Mouse (Mus musculus): Measurements from ENCODE around the gene Tssk3. TPM values are rescaled to one million over a fixed set of nuclear protein-coding genes. Genes with fewer than 3 reads are reported as not detected.
"Not testable (repeated sequence)": the region's sequence is repeated elsewhere in the genome, so short reads cannot be mapped to it uniquely, and the experiment has no call there.

Gene Tssk3
- polyA plus RNA-seq (2016; fragmentation: Nextera tagmentation; extraction: Ambion mirVana) = not detected in 2 replicates

DNA sequence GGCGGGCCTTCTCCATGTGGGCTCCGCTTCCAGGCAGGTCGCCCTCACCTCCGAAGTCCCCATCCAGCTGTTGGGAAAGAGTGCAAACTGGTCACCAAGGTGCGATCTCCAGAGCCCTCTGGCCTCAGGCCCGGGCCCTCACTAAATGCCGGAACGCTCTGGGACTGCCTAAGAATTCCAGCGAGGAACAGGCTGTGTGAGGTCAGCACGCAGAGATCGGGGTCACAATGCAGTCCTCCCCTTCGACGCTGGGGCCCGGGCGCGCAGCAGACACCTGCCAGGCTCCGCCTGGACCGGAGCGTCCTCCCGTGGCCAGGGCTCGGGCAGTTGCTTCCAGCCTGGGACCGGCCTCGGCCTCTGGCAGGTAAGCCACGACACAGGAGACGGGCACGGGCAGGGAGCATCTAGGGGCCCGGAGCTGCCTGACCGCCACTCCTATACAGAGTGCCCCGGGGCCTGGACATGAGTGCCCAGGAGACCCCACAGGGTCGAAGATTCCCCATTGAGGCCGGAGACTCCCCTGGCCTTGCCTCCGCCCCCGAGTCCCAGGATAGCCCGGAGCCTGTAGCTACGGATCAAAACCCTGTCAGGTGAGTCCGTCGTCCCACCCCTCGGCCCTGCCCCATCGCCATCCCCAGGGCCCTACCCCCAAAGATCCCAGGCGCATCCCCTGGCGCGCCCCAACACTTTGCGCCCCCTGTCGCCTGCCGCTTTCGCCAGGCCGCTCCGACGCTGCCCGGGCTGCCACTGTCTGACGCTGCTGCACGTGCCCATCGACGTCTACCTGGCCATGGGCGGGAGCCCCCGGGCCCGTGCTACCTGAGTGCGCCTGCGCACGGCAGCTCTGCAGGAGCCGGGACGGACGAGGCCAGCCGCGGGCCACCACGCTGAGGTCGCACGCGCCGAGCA is at the start of gene Tssk3, which contains the start of gene Fam229a:
Tssk3 (minus strand) TSS at position 51 of the 909 bp plus-strand sequence.
Fam229a (plus strand) TSS at position 219 of the 909 bp plus-strand sequence.
- 2% methylated on average over 70 of the region's 70 CpGs for WGBS
- no peaks in the 10 kb centered on the region for H3K9me3 ChIP-seq
- H3K27me3 ChIP-seq (ENCODE audit: poor library complexity, severe bottlenecking) = peaks cover 43% of the 10 kb centered on the region
- H3K36me3 ChIP-seq (replicated peaks) = peaks cover 31% of the 10 kb centered on the region
- peak within 1 kb of the TSS; percentile 37; the same call in 1 of the 2 replicates for H3K27ac ChIP-seq
- H3K4me3 ChIP-seq = peak within 1 kb of the TSS; percentile 44
- no peak for DNase-seq (ENCODE audit: extremely low spot score, low spot score)
- H3K4me1 ChIP-seq = peaks cover 24% of the 10 kb centered on the region

DNA sequence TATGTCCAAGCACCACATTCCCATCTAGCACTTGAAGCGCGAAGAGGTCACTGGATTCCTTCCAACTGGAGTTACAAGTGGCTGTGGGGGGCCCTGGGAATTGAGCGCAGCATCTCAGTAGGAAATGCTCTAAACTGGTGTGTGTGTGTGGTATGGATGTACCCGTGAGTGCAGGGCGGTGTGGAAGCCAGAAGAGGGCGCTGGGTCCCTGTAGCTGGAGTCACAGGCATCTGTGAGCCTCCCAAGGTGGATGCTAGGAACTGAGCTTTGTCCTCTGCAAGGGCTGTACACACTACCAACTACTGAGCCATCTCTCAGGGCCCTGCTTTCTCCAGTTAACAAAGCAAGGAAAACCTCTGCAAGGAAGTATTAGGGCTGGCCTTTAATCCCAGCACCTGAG is 49.2 kb upstream of the Tssk3 start:
- H3K27ac ChIP-seq = no peak overlapping the region
- no peaks in the 10 kb centered on the region for H3K9me3 ChIP-seq
- no peak overlapping the region for H3K4me3 ChIP-seq
- peaks cover 59% of the 10 kb centered on the region for H3K36me3 ChIP-seq (replicated peaks)
- no peaks in the 10 kb centered on the region for H3K27me3 ChIP-seq (ENCODE audit: poor library complexity, severe bottlenecking)
- 97% methylated on average over 6 of the region's 6 CpGs for WGBS
- DNase-seq (ENCODE audit: extremely low spot score, low spot score) = no peak
- H3K4me1 ChIP-seq = peaks cover 22% of the 10 kb centered on the region

DNA sequence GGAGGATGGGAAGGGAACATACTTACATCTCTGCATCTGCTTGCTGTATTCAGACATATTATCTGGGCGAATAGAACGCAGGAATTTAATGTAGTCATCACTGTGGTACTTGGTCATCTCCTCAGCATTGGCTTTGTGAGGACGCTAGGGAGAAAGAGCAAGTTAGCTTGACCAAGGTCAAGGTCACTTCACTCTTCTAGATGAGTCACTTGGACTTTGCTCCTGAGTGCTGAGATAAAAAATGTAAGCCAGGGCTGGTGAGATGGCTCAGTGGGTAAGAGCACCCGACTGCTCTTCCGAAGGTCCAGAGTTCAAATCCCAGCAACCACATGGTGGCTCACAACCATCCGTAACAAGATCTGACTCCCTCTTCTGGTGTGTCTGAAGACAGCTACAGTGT is 38.1 kb upstream of the Tssk3 start:
- H3K36me3 ChIP-seq (replicated peaks) = peaks cover 99% of the 10 kb centered on the region
- not testable (repeated sequence) for DNase-seq (ENCODE audit: extremely low spot score, low spot score)

DNA sequence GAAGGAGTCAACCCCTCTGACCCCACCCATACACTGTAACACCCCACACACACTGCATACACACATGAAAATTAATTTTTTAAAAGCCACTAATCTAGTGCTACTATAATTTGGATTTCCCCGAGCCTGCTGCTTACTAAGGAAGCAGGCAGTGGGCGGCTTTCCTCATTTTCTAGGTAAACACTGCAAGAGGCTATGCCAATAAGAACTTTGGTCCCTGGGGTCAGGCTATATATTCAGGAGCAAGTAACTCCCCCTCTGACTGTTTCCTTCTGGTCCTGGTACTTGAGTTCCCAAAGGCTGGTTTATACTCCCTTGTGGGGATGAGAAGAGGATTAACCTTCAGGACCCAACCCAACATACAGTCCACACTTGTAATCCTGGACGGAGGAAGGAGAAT is 35.1 kb upstream of the Tssk3 start:
- Histone ChIP-seq H3K9me3 (no peaks in the 10 kb centered on the region), H3K27ac (no peak overlapping the region), H3K36me3 (replicated peaks) (peaks cover 99% of the 10 kb centered on the region), H3K4me3 (no peak overlapping the region), H3K4me1 (no peaks in the 10 kb centered on the region), H3K27me3 (ENCODE audit: poor library complexity, severe bottlenecking) (no peaks in the 10 kb centered on the region)
- no peak for DNase-seq (ENCODE audit: extremely low spot score, low spot score)
- WGBS = 90% methylated on average over 3 of the region's 3 CpGs

More for the DNA sequence above, 38.1 kb upstream of the Tssk3 start:
- not testable (repeated sequence) for H3K4me3 ChIP-seq; H3K27ac ChIP-seq; H3K4me1 ChIP-seq; H3K27me3 ChIP-seq (ENCODE audit: poor library complexity, severe bottlenecking); H3K9me3 ChIP-seq
- WGBS = 96% methylated on average over 6 of the region's 6 CpGs

DNA sequence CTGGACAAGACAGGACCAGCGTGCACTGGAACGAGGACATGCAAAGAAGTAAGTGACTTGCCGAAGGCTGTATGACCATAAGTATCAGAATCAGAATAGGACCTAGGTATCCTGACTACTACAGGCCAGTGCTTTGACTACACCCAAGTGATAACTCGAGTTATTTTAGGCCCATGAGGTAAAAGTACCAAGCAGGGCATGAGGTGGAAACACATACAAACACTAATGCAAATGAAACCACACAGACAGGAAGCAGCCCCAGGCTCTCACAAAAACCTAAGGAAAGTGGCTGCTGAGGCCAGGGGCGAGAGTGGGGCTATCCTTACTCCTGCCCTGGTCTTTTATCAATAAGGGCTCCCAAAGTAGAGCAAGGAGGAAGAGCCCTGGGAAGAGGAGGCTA is 34.5 kb upstream of the Tssk3 start:
- Histone ChIP-seq H3K27me3 (ENCODE audit: poor library complexity, severe bottlenecking) (no peaks in the 10 kb centered on the region), H3K27ac (no peak overlapping the region), H3K36me3 (replicated peaks) (peaks cover 99% of the 10 kb centered on the region), H3K4me3 (no peak overlapping the region), H3K9me3 (no peaks in the 10 kb centered on the region), H3K4me1 (no peaks in the 10 kb centered on the region)
- no peak for DNase-seq (ENCODE audit: extremely low spot score, low spot score)
- WGBS = 92% methylated on average over 5 of the region's 5 CpGs

DNA sequence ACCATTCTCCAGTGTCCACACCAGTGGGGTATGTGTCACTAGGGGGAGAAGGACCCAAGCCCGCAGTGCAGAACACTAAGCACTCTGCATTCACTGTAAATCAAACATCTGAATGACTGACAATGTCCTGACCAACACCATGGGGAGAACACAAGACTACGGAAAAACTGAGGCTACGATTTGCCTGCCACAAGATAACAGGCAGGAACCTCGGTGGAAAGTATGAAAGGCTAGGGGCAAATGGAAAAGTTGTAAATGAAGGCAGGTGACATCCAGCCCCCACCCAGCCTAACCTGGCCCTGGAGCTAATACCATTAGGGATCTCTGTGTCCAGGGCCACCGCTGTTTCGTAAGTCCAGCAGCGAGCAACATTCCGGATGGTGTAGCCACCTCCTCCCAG is 27.7 kb upstream of the Tssk3 start:
- no peak for DNase-seq (ENCODE audit: extremely low spot score, low spot score)
- Histone ChIP-seq H3K9me3 (no peaks in the 10 kb centered on the region), H3K4me1 (peaks cover 23% of the 10 kb centered on the region), H3K36me3 (replicated peaks) (peaks cover 92% of the 10 kb centered on the region), H3K4me3 (no peak overlapping the region), H3K27ac (no peak overlapping the region), H3K27me3 (ENCODE audit: poor library complexity, severe bottlenecking) (no peaks in the 10 kb centered on the region)
- WGBS = 94% methylated on average over 8 of the region's 8 CpGs

DNA sequence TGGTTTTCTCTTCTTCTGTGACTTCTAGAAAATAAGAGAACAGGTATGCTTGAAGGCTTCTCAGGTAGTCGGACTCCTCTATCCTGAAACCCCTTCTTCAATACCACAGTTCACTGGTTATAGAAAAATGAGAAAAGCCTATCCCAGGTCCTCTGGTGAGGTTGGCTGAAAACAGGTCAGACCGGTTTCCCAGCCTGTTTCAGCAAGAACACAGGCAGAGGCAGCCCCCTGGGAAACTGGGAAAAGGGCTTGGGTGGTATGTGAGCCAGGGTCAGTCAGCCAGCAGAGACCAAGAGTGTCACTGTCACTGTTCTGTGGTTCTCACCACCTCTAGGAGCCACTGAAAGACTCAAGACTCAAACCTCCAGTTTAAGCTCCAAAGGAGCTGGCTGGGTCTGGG is 26.1 kb upstream of the Tssk3 start:
- H3K9me3 ChIP-seq = no peaks in the 10 kb centered on the region
- H3K4me3 ChIP-seq = no peak overlapping the region
- no peaks in the 10 kb centered on the region for H3K27me3 ChIP-seq (ENCODE audit: poor library complexity, severe bottlenecking)
- no peak for DNase-seq (ENCODE audit: extremely low spot score, low spot score)
- H3K36me3 ChIP-seq (replicated peaks) = peaks cover 76% of the 10 kb centered on the region
- H3K4me1 ChIP-seq = peaks cover 39% of the 10 kb centered on the region
- H3K27ac ChIP-seq = no peak overlapping the region
- 59% methylated on average over 2 of the region's 2 CpGs for WGBS

DNA sequence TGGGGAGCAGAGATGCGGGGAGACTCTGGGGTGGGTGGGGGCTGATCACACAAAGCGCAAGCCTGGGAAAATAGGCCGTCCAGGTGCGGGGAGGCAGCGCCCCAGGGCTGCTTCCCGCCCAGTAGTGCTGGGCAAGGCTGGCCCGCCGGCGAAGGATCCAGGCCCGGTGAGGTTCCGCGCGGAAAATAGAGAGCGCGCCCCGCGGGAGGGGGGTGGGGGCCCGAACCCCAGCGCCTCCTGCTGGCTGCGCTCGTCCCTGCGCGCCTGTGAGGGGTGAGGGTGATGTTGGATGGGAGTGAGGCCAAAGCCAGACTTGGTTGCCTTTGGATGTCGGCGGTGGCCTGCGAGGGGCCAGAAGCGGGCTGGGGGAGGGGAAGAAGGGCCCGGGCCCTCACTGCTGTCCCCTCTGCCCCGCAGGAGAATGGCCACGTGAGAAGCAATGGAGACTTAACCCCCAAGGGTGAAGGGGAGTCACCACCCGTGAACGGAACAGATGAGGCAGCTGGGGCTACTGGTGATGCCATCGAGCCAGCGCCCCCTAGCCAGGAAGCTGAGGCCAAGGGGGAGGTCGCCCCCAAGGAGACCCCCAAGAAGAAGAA is 23.6 kb upstream of the Tssk3 start:
- Histone ChIP-seq H3K4me1 (peaks cover 60% of the 10 kb centered on the region), H3K4me3 (peak overlapping the region; percentile 100), H3K9me3 (no peaks in the 10 kb centered on the region), H3K27me3 (ENCODE audit: poor library complexity, severe bottlenecking) (no peaks in the 10 kb centered on the region), H3K36me3 (replicated peaks) (peaks cover 51% of the 10 kb centered on the region), H3K27ac (peak overlapping the region; percentile 100)
- under 1% methylated on average over 35 of the region's 35 CpGs for WGBS
- peak; percentile 76 for DNase-seq (ENCODE audit: extremely low spot score, low spot score)

DNA sequence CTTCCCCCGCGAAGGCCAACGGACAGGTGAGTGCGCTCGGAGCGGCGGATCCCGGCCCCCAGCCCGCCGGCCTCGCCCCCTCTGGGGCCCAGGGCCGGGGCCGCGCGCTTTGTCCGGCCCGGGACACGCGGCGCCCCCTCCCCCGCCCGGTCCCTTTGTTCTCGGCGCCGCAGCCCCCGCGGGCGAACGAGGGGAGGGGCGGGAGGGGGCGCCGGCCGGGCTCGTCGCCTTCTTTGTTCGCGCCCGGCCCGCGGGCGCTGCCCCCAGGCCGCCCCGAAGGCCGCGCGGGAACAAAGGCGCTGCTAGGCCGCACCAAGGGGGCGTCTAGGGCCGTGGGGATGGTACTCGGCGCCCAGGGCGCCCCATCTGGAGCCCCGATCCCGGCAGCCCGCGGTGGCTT is 23.1 kb upstream of the Tssk3 start:
- H3K36me3 ChIP-seq (replicated peaks) = peaks cover 47% of the 10 kb centered on the region
- DNase-seq (ENCODE audit: extremely low spot score, low spot score) = no peak
- H3K9me3 ChIP-seq = no peaks in the 10 kb centered on the region
- H3K27me3 ChIP-seq (ENCODE audit: poor library complexity, severe bottlenecking) = no peaks in the 10 kb centered on the region
- peak overlapping the region; percentile 100 for H3K27ac ChIP-seq
- under 1% methylated on average over 36 of the region's 57 CpGs for WGBS
- peaks cover 65% of the 10 kb centered on the region for H3K4me1 ChIP-seq
- H3K4me3 ChIP-seq = peak overlapping the region; percentile 100

DNA sequence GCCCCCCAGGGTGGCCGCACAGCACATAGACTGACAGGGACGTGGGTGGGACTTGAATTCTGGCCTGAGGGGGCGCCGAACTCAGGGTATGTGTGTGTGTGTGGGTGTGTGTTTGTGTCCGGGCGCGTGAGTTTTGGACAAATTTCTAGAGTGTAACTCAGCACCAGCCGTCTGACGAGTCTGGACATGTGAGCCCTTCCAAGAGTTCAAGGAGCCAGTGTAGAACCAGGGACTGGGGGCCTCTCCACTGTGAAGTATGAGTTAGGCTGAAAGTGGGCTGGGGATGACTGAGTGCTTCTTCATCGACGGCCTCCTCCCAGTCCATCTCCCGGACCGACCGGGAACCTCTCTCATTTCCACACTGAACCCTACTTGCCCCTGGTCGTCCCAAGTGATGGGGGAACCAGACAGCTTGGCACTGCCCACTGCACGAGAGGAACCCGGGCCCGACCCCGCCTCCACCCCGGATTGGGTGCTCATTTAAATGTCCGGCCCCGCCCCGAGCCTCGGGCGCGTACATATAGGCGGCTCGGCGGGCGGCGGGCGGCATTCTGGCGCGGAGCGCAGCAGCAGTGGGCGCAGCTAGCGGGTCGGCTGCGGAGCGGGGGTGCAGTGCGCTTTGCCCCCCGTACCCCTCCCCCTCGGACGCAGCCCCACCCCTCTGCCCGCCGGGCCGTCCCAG is 22.4 kb upstream of the Tssk3 start, which contains the start of gene Marcksl1:
Marcksl1 (plus strand) TSS at position 496 of the 682 bp plus-strand sequence.
- peak; percentile 92 for DNase-seq (ENCODE audit: extremely low spot score, low spot score)
- H3K27me3 ChIP-seq (ENCODE audit: poor library complexity, severe bottlenecking) = no peaks in the 10 kb centered on the region
- H3K9me3 ChIP-seq = no peaks in the 10 kb centered on the region
- H3K27ac ChIP-seq = peak within 1 kb of the TSS; percentile 100
- WGBS = 6% methylated on average over 47 of the region's 47 CpGs
- peaks cover 67% of the 10 kb centered on the region for H3K4me1 ChIP-seq
- peaks cover 40% of the 10 kb centered on the region for H3K36me3 ChIP-seq (replicated peaks)
- H3K4me3 ChIP-seq = peak within 1 kb of the TSS; percentile 100

DNA sequence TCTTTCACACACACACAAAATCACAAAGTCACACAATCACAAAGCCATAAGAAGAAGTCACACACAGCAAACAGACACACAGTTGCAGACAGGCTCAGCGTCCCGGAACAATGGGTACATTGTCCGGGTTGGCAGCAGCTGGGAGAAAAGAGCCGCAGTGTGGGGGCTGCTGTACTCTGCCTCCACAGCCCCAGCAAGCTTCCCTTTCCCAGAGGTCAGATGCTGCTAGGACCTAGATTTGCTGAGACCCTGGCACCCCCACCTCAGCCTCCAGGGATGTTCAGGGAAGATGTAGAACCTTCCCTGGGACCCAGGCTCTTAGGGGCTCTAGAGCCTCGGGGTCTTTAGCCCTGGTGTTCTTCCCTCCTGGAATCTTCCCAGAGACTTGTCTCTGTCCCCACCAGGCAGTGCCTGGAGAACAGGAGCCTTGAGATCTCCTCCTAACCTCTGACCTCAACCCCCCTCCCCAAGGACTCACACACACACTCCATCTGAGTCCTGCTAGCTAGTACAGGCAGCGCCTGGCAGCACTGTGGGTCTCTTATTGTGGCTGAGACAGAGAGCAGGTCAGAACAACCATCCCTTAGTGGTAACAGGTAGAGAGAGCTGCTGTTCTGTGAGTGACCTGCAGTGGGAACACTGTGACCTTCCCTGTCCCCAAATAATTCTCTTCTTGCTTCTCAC is 20.7 kb upstream of the Tssk3 start:
- H3K4me3 ChIP-seq = peak overlapping the region; percentile 7; the same call in 1 of the 2 replicates
- H3K9me3 ChIP-seq = no peaks in the 10 kb centered on the region
- H3K36me3 ChIP-seq (replicated peaks) = peaks cover 24% of the 10 kb centered on the region
- DNase-seq (ENCODE audit: extremely low spot score, low spot score) = no peak
- peak overlapping the region; percentile 79 for H3K27ac ChIP-seq
- H3K27me3 ChIP-seq (ENCODE audit: poor library complexity, severe bottlenecking) = no peaks in the 10 kb centered on the region
- WGBS = 19% methylated on average over 6 of the region's 6 CpGs
- peaks cover 62% of the 10 kb centered on the region for H3K4me1 ChIP-seq

All from forebrain, embryonic 10.5 days (tissue).